ENCODE assay signal across 13 mouse cellular contexts in genomic region chr13:76547854-76548253, GRCm38 (mm10).
"Had no signal": no experiment of that assay in that cellular context is flagged by ENCODE, and none has a peak within 500 bp of the region (broad histone marks: within the 10 kb centered on the region; RNA-seq: fewer than 3 reads in every experiment).

No protein-coding gene starts in this region.

- H3K27me3 ChIP-seq: limb, embryonic 13.5 days; neural tube, embryonic 12.5 days had no signal

- H3K9me3 ChIP-seq: limb, embryonic 13.5 days; neural tube, embryonic 12.5 days had no signal

- H3K27ac ChIP-seq: kidney, postnatal 0 days; limb, embryonic 13.5 days; liver, embryonic 14.5 days; neural tube, embryonic 12.5 days had no signal

- H3K4me3 ChIP-seq: limb, embryonic 13.5 days; neural tube, embryonic 12.5 days had no signal

- H3K4me1 ChIP-seq: limb, embryonic 13.5 days; neural tube, embryonic 12.5 days had no signal

- H3K36me3 ChIP-seq: limb, embryonic 13.5 days; neural tube, embryonic 12.5 days had no signal

- H3K4me2 ChIP-seq: limb, embryonic 13.5 days; neural tube, embryonic 12.5 days had no signal

- H3K9ac ChIP-seq: limb, embryonic 13.5 days; liver, embryonic 14.5 days; neural tube, embryonic 12.5 days had no signal

- DNase-seq: kidney, adult 9 months; kidney, postnatal 36 days; left cerebral cortex, postnatal 4 days; lung, adult 18-20 months; midbrain, embryonic 14.5 days; retina, postnatal 1 day; right cerebral cortex, postnatal 14 days; thymus, adult 18-20 months; thymus, postnatal 14 days had no signal
